In the genomic region with DNA sequence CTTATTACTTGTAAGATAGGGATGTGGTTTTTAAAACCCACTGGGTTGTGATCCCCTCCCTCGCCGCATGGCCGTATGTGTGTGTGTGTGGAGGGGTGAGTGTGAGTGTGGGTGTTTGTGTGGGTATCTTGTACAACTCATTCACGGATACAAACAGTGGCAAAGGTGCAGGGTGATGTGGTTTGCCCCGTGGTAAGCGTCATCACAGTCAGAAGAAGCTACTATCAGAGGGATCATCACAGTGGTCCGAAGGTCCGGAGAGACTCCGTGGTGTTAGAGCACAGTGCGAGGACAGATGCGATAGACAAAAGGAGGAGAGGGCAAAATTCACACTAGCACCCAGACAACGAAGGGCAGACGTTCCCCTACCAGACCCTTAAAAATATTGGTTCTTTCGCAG, we compare ENCODE assay signal across 18 mouse cellular contexts.
DNase-seq lines count a peak whose midpoint lies in the region; ATAC-seq and TF ChIP-seq lines count a peak whose summit lies in the region.
"Had no signal": no experiment of that assay in that cellular context is flagged by ENCODE, and none has a peak within 500 bp of the region (broad histone marks: within the 10 kb centered on the region; RNA-seq: fewer than 3 reads in every experiment).

No protein-coding gene starts in this region.

- TF ChIP-seq CTCF in testis, adult 2 months (IDR thresholded peaks at IDR 0.05; ENCODE audit: control insufficient read depth, insufficient read depth, insufficient replicate concordance, low read depth, low read length): no peak

- ATAC-seq in heart, embryonic 13.5 days (ENCODE audit: extremely low read depth, insufficient number of reproducible peaks, low FRiP score, low TSS enrichment): no peak
- no peak for ATAC-seq in kidney, embryonic 15.5 days (replicated peaks; ENCODE audit: low FRiP score)
- ATAC-seq: forebrain, embryonic 16.5 days had no signal

- H3K9me3 ChIP-seq in heart, embryonic 13.5 days: no peaks in the 10 kb centered on the region
- H3K9me3 ChIP-seq in kidney, embryonic 15.5 days (replicated peaks): no peaks in the 10 kb centered on the region
- H3K9me3 ChIP-seq: embryonic facial prominence, embryonic 15.5 days; hindbrain, embryonic 15.5 days had no signal

- no peaks in the 10 kb centered on the region for H3K36me3 ChIP-seq in heart, embryonic 13.5 days
- no peaks in the 10 kb centered on the region for H3K36me3 ChIP-seq in kidney, embryonic 15.5 days
- no peaks in the 10 kb centered on the region for H3K36me3 ChIP-seq in testis, adult 2 months (ENCODE audit: control insufficient read depth, insufficient read depth, low read length)
- H3K36me3 ChIP-seq: embryonic facial prominence, embryonic 15.5 days; G1E; hindbrain, embryonic 15.5 days had no signal

- no peaks in the 10 kb centered on the region for H3K27me3 ChIP-seq in heart, embryonic 13.5 days (replicated peaks)
- H3K27me3 ChIP-seq in kidney, embryonic 15.5 days: no peaks in the 10 kb centered on the region
- no peaks in the 10 kb centered on the region; the same call in 1 of the 2 replicates for H3K27me3 ChIP-seq in testis, adult 2 months (ENCODE audit: control insufficient read depth, insufficient read depth, low read length)
- H3K27me3 ChIP-seq: embryonic facial prominence, embryonic 15.5 days; hindbrain, embryonic 15.5 days had no signal

- H3K9ac ChIP-seq in heart, embryonic 13.5 days: no peak overlapping the region
- no peak overlapping the region for H3K9ac ChIP-seq in kidney, embryonic 15.5 days
- H3K9ac ChIP-seq: embryonic facial prominence, embryonic 15.5 days; hindbrain, embryonic 15.5 days had no signal

- WGBS in heart, embryonic 13.5 days: 89% methylated on average over 14 of the region's 14 CpGs
- 94% methylated on average over 14 of the region's 14 CpGs for WGBS in kidney, embryonic 15.5 days

- no peak overlapping the region for H3K4me3 ChIP-seq in heart, embryonic 13.5 days
- no peak overlapping the region for H3K4me3 ChIP-seq in kidney, embryonic 15.5 days (replicated peaks)
- peak overlapping the region; percentile 57 for H3K4me3 ChIP-seq in testis, adult 2 months (ENCODE audit: control insufficient read depth, low read depth, low read length)
- H3K4me3 ChIP-seq: embryonic facial prominence, embryonic 15.5 days; erythroblast, embryonic 14.5 days; hindbrain, embryonic 15.5 days had no signal

- no peak for DNase-seq in heart, adult 8-10 months (ENCODE audit: low spot score)
- DNase-seq in kidney, postnatal 14 days: no peak
- no peak for DNase-seq in testis, postnatal 14 days (ENCODE audit: low spot score)
- DNase-seq in spleen, adult 18-20 months: no peak
- DNase-seq: adrenal gland, adult 8-10 months; adrenal gland, postnatal 36 days; cerebellum, adult 2 months; gastrocnemius, postnatal 10 days; kidney, adult 11 months had no signal

- H3K4me1 ChIP-seq in heart, embryonic 13.5 days: peaks cover 50% of the 10 kb centered on the region
- H3K4me1 ChIP-seq in kidney, embryonic 15.5 days: peaks cover 9% of the 10 kb centered on the region; the same call in 1 of the 2 replicates
- H3K4me1 ChIP-seq in testis, adult 2 months (ENCODE audit: control insufficient read depth, insufficient read depth, low read length): peaks cover 10% of the 10 kb centered on the region

- TF ChIP-seq POLR2A in testis, adult 2 months (IDR thresholded peaks at IDR 0.05; ENCODE audit: control insufficient read depth, low read depth, low read length): no peak

- H3K4me2 ChIP-seq in heart, embryonic 13.5 days: no peak overlapping the region
- H3K4me2 ChIP-seq in kidney, embryonic 15.5 days: no peak overlapping the region
- H3K4me2 ChIP-seq: embryonic facial prominence, embryonic 15.5 days; heart, embryonic 11.5 days; hindbrain, embryonic 15.5 days had no signal

- H3K27ac ChIP-seq in heart, embryonic 13.5 days (replicated peaks): 0 out of 2 replicates have a peak overlapping the region, but pooled peaks have one; percentile 17
- H3K27ac ChIP-seq in kidney, embryonic 15.5 days: 0 out of 2 replicates have a peak overlapping the region, but pooled peaks have one; percentile 9
- H3K27ac ChIP-seq in testis, adult 2 months (ENCODE audit: control insufficient read depth, insufficient read depth, low read depth, low read length): no peak overlapping the region
- H3K27ac ChIP-seq: hindbrain, embryonic 15.5 days had no signal
